12 mouse cellular contexts compared by ENCODE assay signal in genomic region chr3:144669457-144669864, GRCm38 (mm10). TPM values are rescaled to one million over a fixed set of nuclear protein-coding genes. Genes with fewer than 3 reads are reported as not detected.
DNase-seq lines count a peak whose midpoint lies in the region; ATAC-seq and TF ChIP-seq lines count a peak whose summit lies in the region.
"Had no signal": no experiment of that assay in that cellular context is flagged by ENCODE, and none has a peak within 500 bp of the region (broad histone marks: within the 10 kb centered on the region; RNA-seq: fewer than 3 reads in every experiment).

No protein-coding gene starts in this region.

- H3K36me3 ChIP-seq in heart, postnatal 0 days (replicated peaks; ENCODE audit: control insufficient read depth, insufficient read depth, low read length) = no peaks in the 10 kb centered on the region
- no peaks in the 10 kb centered on the region for H3K36me3 ChIP-seq in liver, embryonic 12.5 days
- H3K36me3 ChIP-seq: limb, embryonic 10.5 days had no signal

- H3K27ac ChIP-seq in heart, postnatal 0 days (ENCODE audit: low read depth) = 0 out of 2 replicates have a peak overlapping the region, but pooled peaks have one; percentile 12
- peak overlapping the region; percentile 98 for H3K27ac ChIP-seq in liver, embryonic 12.5 days
- H3K27ac ChIP-seq: limb, embryonic 10.5 days had no signal

- no peak for TF ChIP-seq CTCF in heart, postnatal 0 days (IDR thresholded peaks at IDR 0.05; ENCODE audit: low read depth)

- H3K9ac ChIP-seq in heart, postnatal 0 days (replicated peaks; ENCODE audit: low read depth, low read length) = no peak overlapping the region
- peak overlapping the region; percentile 58 for H3K9ac ChIP-seq in liver, embryonic 12.5 days

- 62% methylated on average over 11 of the region's 11 CpGs for WGBS in heart, postnatal 0 days
- WGBS in liver, embryonic 12.5 days (ENCODE audit: insufficient replicate concordance) = 41% methylated on average over 11 of the region's 11 CpGs

- TF ChIP-seq EP300 in heart, postnatal 0 days (IDR thresholded peaks at IDR 0.05; ENCODE audit: low read depth) = no peak

- H3K9me3 ChIP-seq in heart, postnatal 0 days (replicated peaks; ENCODE audit: control insufficient read depth, low read length) = no peaks in the 10 kb centered on the region
- no peaks in the 10 kb centered on the region for H3K9me3 ChIP-seq in liver, embryonic 12.5 days (replicated peaks)
- H3K9me3 ChIP-seq: limb, embryonic 10.5 days had no signal

- H3K4me1 ChIP-seq in heart, postnatal 0 days (ENCODE audit: control insufficient read depth, insufficient read depth) = no peaks in the 10 kb centered on the region; the same call in 1 of the 2 replicates
- H3K4me1 ChIP-seq in liver, embryonic 12.5 days = peaks cover 82% of the 10 kb centered on the region

- intact Hi-C loops in heart, postnatal 36 days (cut with DNase I) = no loop called here

- H3K4me3 ChIP-seq in heart, postnatal 0 days (ENCODE audit: low read depth, low read length) = no peak overlapping the region
- no peak overlapping the region for H3K4me3 ChIP-seq in liver, embryonic 12.5 days
- H3K4me3 ChIP-seq: limb, embryonic 10.5 days had no signal

- no peak for DNase-seq in heart, postnatal 0 days (ENCODE audit: low spot score)
- no peak for DNase-seq in heart, postnatal 36 days
- DNase-seq in 416B (ENCODE audit: low read depth) (peak; percentile 93), NIH3T3 (ENCODE audit: low read depth) (peak; percentile 80)
- DNase-seq in urinary bladder, adult 2 months (ENCODE audit: low spot score) = no peak
- DNase-seq in cerebellum, adult 11-12 months = no peak
- no peak for DNase-seq in ovary, adult 18-20 months (ENCODE audit: low spot score)
- DNase-seq: adrenal gland, postnatal 14 days; thymus, adult 18-20 months had no signal

- no peaks in the 10 kb centered on the region for H3K27me3 ChIP-seq in heart, postnatal 0 days (ENCODE audit: control insufficient read depth, insufficient read depth, low read length)
- H3K27me3 ChIP-seq in liver, embryonic 12.5 days (replicated peaks) = no peaks in the 10 kb centered on the region

- H3K4me2 ChIP-seq in heart, postnatal 0 days (ENCODE audit: low read depth, low read length) = no peak overlapping the region
- peak overlapping the region; percentile 66 for H3K4me2 ChIP-seq in liver, embryonic 12.5 days

- no peak; the same call in 1 of the 2 replicates for ATAC-seq in heart, postnatal 0 days (ENCODE audit: insufficient read depth, low read depth)
- ATAC-seq in liver, embryonic 12.5 days = peak; percentile 26; the same call in 1 of the 2 replicates
- ATAC-seq: forebrain, embryonic 14.5 days had no signal

RNA-seq across cellular contexts. Expression of gene Sh3glb1, which starts 50.7 kb away (rescaled TPM):
- 94.8 and 139 TPM in 2 replicates for total RNA-seq in heart, postnatal 0 days (2014; rRNA removed; ENCODE audit: low replicate concordance)
- 231 and 235 TPM in 2 replicates for polyA plus RNA-seq in heart, postnatal 0 days (2015; fragmentation: Nextera tagmentation; extraction: Ambion mirVana)
- 100 to 1,000 TPM; 372 to 397 TPM for total RNA-seq in heart, postnatal 36 days (2021)
- 88.6 and 88.7 TPM in 2 replicates for polyA plus RNA-seq in liver, embryonic 12.5 days (2016; fragmentation: Nextera tagmentation; extraction: Ambion mirVana)
- 27.1 and 47.8 TPM in 2 replicates for polyA plus RNA-seq in urinary bladder, adult 2 months (2012; rRNA removed)

Comparison
In these comparisons a context has a peak if more than half of its experiments do, and no peak if none do; other contexts are left out.
1. DNase-seq: peak in 416B (single experiment) and NIH3T3 (single experiment); none in heart, postnatal 0 days (single experiment), heart, postnatal 36 days (0 of 2), urinary bladder, adult 2 months (single experiment), cerebellum, adult 11-12 months (single experiment) and ovary, adult 18-20 months (single experiment).